Mouse (Mus musculus) C2C12 (cell line): ENCODE measurements around the gene Kdm6b.

Experiments
- CTCF ChIP-seq: IDR thresholded peaks from one replicate; pipeline ENCODE4 v1.5.1; 2011; ENCODE audit not compliant: control insufficient read depth, insufficient read depth, insufficient read length
- MAX ChIP-seq: IDR thresholded peaks from one replicate; pipeline ENCODE4 v1.6.1; 2011; ENCODE audit warnings: mild to moderate bottlenecking, control low read depth

GRCm38 (mm10) chr11:69403691-69404594 is 9.5 kb downstream of the Kdm6b start:
- TF ChIP-seq CTCF (no peak), MAX (no peak)
